Mouse (Mus musculus) spleen, postnatal 4 days (tissue): ENCODE data around the gene Mroh2a.

ENCODE experiments used
- DNase-seq, 2 experiments: peaks; one replicate each; pipeline ENCODE4 v3.0.0; 2022; ENCODE audit warnings: low spot score in 2 of 2

Gene Mroh2a

GRCm38 (mm10) chr1:88234646-88235045 is 7.9 kb downstream of the Mroh2a start:
- no peak for DNase-seq

GRCm38 (mm10) chr1:88235046-88235893 is 8.5 kb downstream of the Mroh2a start:
- DNase-seq, result no peak

GRCm38 (mm10) chr1:88235894-88236415 is 9.2 kb downstream of the Mroh2a start:
- no peak for DNase-seq

GRCm38 (mm10) chr1:88237311-88237710 is 10.5 kb downstream of the Mroh2a start:
- DNase-seq, result no peak

- no peak for DNase-seq
Measured at GRCm38 (mm10) chr1:88238771-88239170, 12.0 kb downstream of the Mroh2a start.

GRCm38 (mm10) chr1:88240072-88240471 is 13.3 kb downstream of the Mroh2a start:
- no peak for DNase-seq

GRCm38 (mm10) chr1:88240579-88240978 is 13.8 kb downstream of the Mroh2a start:
- DNase-seq, result no peak

- DNase-seq, result no peak
Measured at GRCm38 (mm10) chr1:88243861-88244260, 17.1 kb downstream of the Mroh2a start.

- no peak for DNase-seq
Measured at GRCm38 (mm10) chr1:88245881-88246280, 19.1 kb downstream of the Mroh2a start.

GRCm38 (mm10) chr1:88246386-88246785 is 19.6 kb downstream of the Mroh2a start:
- DNase-seq, result no peak

GRCm38 (mm10) chr1:88247660-88248059 is 20.9 kb downstream of the Mroh2a start:
- DNase-seq, result no peak

GRCm38 (mm10) chr1:88248658-88249057 is 21.9 kb downstream of the Mroh2a start:
- no peak for DNase-seq

GRCm38 (mm10) chr1:88249596-88249995 is 22.8 kb downstream of the Mroh2a start:
- DNase-seq, result no peak

GRCm38 (mm10) chr1:88250023-88250422 is 23.2 kb downstream of the Mroh2a start:
- DNase-seq, result no peak

- DNase-seq, result no peak
Measured at GRCm38 (mm10) chr1:88253106-88253505, 26.3 kb downstream of the Mroh2a start.

GRCm38 (mm10) chr1:88253540-88253939 is 26.8 kb downstream of the Mroh2a start:
- no peak for DNase-seq

GRCm38 (mm10) chr1:88254793-88255465 is 28.1 kb downstream of the Mroh2a start:
- DNase-seq, result no peak

GRCm38 (mm10) chr1:88255466-88255857 is 28.7 kb downstream of the Mroh2a start:
- DNase-seq, result no peak

GRCm38 (mm10) chr1:88255989-88256754 is 29.4 kb downstream of the Mroh2a start:
- peak in 1 of 2 experiments; percentile 40 for DNase-seq

GRCm38 (mm10) chr1:88256886-88257663 is 30.3 kb downstream of the Mroh2a start:
- DNase-seq, result no peak

GRCm38 (mm10) chr1:88257681-88258080 is 30.9 kb downstream of the Mroh2a start:
- no peak for DNase-seq
